Mouse (Mus musculus): ENCODE measurements at regions not wholly inside any gene's neighbourhood (a gene's known extent, or its start where the extent isn't known, plus 50 kb on each side); places are given as distances from the start of the nearest gene placed in this dataset.

DNA sequence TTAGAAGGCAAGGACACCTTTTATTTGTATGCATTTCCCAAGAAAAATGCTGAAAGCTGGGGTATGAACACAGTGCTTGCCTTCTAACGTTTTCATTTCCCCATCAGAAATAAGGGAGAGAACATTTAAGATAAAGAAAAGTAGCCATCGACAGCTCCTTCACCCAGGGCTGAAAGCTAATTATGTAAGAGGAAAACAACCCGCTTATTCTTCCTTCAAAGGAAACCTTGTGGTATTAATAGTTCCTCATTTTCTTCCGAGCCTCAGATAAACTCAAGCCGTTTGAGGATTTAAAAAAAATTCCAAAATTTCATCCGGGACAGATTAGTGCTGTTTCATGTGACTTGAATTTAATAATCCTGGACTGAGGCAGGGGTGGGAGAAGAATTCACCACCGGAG, 512.2 kb upstream of the Gm10131 start:
- DNase-seq = no peak

DNA sequence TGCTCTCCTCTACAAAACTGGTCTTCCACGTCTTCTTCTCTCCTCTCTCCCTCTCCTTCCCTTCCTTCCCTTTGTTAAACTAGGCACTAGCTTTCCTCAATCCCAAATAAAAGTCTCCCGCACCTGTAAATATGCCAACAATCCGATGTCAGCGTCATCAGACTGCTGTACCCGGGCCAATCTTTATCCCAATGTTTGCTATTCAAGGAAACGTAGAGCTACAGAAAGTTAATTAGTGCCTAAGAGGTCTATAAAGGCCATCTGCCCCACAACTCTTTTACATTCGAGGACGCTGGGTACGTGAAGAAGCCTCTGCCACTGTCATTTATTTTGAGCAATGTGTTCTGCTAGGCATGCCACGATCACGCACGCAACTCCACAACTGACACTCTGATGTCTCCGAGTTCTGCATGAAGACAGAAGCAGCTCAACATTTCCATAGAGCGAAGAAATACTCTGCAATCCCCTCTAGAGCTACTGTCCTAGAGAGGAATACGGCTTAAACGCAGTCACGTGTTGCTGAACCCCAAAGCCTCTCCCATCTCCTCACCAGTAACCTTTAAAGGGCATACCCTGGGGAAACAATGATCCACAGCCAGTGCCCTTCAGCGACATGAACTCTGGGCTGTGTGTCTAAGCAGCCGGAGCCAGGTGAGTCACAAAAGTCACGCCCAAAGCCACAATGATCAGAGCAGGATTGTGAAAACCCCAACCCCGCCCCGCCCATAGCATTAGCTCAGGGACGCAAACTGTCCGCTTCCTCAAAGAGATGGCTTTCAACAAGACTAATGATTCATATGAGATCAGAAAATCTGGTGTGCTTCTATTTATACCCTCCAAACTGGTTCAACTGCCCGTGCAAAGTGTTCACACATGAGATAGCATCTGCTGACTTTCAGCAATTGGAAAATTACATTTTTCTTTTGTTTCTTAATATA, 510.9 kb upstream of the Gm10131 start:
- DNase-seq = peak; percentile 30

DNA sequence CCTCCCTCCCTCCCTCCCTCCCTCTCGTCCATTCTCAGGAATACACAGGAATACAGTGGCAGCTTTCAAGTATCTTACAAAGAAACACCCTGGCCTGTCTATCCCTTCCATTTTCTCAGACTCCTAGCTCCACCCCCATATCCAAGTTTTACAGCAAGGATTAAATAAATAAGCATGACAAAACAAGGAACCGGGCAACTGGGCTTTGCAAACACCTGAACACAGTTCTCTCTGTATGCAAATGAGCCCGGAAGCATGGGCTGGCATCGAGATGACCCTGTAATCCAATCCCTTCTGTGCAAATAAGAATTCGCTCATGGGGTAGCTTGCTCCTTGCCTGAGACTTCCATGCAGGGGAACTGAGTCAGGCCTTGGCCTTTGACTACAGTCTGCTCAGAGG, 506.5 kb upstream of the Gm10131 start:
- DNase-seq = no peak

DNA sequence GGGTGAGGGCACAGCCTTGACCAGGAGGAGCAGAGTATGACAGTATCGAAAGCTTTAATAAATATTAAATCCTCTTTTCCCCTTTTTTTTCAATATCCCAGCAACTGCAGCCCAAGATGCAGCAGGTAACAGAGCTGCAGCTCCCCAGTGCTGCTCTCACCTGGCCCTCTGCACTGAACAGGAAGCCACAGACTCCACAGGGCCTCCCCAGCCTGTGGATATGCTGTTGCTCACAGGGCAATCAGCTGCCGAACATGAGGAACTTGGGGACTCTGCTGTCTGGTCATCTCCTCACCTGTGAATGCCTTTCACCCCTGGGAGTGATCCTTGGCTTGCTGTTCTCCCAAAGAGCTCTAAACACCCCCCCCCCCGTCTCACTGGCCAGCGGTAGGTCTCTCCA, 503.4 kb upstream of the Gm10131 start:
- DNase-seq = peak; percentile 68

DNA sequence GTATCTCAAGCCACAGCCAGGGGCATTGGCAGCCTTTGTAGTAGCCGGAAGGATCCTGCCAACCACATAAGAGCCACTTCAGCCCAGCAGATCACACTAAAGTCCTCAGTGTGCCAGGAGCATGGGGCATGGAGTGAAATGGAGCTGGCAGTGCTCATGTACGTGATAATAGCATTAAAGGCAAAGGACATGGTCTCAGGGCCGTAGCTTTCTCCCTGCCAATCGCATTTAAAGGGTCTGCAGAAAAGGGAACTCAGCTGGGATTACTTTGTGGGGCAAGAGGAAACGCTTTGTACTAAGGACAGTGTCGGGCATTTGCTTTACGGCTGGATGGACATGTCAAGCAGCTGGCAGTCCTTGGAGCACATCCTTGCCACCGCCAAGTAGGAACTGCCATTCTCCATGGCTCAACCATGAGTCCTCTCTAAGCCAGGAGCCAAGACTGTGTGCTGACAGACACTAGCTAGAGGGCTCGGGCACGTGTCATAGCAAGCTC, 502.5 kb upstream of the Gm10131 start:
- peak; percentile 25 for DNase-seq

DNA sequence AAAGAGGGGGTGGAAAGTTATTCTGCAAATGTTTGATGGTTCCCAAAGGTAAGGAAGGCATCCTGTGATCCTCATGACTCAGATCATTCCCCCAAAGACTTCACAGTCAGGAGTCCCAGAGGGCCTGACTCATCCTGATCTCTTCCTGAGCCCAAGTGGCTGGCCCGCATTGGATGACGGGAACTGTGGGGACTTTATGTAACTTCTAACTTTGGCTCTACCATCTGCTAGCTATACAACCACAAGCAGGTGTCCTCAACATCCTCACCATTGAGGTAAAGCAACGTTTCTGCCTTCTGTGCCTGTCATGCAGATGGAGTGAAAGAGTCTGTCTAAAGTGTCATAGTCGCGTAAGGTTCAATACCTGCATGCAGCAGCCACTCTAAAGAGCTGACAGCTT, 501.6 kb upstream of the Gm10131 start:
- peak; percentile 57 for DNase-seq

DNA sequence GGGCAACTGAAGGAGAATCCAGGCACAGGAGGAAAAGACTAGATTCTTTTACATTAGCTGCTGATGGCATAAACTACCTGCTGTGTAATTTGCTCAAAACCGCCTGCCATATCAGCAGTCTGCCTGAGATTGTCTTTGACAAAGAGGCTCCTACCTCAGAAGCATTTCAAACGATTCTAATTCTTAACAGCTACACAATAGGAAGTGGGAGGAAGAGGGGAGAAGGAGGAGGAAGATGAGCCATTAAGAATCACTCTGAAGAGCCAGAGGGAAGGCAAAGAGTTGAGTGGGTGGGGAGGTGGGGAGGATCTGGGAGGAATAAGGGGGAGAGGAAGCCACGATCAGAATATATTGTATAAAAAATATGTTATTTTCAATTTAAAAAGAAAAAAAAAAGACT, 500.9 kb upstream of the Gm10131 start:
- no peak for DNase-seq

DNA sequence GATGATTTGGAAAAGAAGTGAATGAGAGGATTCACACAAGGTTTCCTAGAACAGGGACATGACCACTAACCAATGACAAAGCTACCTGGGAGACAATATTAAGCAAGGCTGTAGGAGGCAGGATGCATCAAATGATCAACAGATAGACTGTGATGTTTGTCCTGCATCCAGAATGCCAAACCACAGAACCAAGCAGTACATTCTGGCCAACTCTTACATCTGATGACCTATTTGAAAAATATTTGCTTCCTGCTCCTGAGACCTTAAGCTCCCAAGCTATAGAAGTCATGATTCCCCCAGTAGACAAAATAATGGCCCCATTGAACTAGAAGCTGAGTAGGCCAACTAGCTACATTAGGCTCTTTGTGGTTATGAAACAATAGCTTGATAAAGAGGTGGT, 498.6 kb upstream of the Gm10131 start:
- no peak for DNase-seq

DNA sequence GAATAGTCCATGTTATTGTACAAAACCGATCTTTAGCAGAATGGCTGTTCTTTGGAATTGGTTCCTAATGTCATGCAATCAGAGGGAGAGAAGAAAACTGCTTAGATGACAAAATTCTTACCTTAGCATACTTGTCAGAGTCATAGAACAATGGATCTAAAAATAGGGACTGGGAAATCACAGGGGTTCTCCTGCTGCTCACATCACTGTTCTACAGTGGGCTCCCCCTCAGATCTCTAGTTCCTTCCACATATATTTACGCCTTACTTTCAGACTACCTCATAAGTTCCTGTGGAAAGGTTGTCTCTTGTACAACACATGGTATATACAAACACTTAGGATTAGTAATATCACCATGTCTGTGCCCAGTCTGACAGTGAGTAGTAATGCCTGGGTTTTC, 495.9 kb upstream of the Gm10131 start:
- DNase-seq = no peak

DNA sequence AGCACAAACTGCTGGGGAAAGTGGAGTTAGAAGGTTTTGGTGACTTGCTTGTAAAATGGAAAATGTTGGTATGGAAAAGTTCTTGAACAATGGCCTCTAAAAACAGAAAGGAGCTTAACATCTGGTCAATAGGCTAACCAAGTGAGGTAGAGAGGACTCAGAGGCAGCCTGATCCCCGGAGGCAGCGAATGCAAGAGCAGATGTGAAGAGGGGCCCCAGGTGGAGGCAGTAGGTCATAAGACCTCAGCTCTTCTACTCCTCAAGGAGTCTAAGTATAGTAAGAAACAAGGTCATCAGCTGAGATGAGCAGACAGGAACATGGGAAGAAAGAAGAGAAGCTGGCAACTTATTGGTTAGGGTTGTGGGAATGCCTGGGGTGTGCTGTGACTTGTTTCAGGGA, 493.5 kb upstream of the Gm10131 start:
- peak; percentile 63 for DNase-seq

DNA sequence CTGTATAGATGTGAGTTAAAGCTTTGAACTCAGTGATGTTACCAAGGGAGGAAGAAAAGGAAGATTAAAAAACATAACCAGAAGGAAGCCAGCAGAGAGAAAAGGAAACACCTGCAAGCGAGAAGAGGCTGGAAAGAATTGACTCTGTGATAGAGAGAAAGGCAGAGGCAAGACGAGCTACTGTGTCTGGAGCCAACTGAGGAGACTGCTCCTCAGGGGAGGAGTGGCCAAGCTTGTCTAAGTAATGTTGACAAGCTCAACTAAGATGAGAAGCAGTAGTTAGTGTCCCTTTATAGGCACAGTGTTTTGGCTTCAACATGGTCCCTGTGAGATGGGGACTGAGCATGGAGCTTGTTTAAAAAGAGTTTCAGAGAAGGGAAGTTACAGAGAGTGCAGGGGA, 493.0 kb upstream of the Gm10131 start:
- DNase-seq = peak; percentile 55

DNA sequence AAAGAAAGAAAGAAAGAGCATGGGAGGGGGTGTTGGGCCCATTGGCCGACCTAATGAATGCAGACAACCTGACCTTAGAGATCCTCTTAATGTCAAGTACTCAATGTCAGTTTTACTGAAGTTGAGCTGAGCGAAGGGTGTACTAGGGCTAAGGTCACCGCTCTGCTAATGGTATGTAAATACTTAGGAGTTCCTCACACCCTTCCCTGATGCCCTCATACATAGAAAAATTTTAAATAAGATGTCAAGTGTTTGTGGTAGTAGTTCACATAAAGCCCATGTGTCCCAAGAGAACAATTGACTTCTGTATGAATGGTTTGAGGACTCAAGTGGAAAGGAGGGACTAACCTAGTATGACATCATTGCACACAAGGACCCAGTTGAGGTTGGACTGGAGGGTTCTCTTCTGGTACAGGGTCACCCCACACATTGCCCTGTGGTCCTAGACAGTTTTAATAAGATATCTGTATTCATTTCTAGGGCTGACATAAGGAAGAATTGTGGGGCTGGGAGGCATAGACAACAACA, 490.0 kb upstream of the Gm10131 start:
- DNase-seq = no peak

DNA sequence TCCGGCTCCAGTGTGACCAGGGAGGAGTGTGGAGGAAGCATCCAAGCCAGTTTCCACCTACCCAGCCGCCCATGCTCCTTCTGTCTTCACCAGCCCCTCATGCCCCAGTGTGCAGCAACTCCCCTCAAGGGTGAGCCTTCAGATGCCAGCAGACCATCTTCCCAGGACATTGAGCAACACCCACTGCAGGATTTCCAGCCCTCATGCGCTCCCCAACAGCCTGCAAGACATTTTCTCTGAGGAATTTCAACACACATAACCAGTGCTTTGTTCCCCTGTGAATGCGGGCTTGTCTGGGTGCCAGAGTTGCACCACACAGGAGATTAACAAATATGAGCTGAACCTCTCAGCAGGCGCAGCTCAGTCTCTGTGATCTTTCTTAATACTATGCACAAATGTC, 489.3 kb upstream of the Gm10131 start:
- DNase-seq = no peak

DNA sequence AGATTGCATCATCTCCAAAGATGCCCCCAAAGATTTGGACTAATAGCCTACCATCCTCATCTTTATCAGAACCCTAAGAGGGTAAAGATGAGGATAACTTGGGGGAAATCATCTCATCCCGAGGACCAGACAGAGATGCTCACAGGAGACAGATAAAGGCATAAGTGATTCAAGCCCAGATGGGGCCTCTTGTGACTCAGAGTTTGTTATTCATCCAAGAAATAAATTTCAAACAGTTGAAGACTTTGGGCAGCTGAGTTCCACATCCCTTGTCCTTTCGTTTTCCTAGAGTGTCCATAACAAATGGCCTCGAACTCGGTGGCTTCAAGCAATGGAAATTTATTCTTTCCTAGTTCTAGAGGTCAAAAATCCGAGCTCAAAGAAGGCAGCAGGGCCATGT, 485.1 kb upstream of the Gm10131 start:
- no peak for DNase-seq

DNA sequence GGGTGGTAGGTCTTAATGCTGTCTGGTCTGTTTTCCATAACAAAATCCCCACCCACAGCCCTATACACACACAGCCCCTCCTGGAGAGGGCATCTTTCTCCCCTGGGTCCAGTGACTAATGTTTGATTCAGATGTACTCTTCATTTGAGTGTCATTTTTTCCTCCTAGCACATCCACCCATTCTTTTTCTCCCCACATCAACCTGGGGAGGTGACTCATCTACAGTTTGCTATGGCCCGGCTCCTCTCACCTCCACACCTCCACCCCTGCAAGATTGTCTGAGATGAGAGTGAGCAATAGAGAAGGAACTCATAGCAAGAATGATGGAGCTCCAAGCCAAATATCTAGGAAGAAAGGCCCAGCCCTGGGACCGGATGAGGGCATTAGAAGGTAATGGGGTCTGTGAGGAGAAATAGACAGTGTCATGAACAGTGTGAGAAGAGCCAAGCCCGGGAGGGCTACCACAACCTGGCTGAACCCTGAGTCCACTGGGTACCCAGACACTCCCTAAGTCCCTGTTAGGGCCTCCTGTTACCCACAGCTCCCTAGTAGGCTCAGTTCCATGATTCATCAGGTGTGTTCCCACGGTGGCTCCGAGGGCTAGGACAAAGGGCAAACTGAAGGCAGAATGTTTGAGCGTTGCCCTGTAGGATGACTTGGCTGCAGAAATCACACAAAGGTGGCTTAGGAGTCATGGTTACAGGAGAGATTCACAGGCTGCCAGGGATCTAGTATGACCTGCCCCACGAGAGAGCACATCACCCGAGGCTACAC, 479.6 kb upstream of the Gm10131 start:
- no peak for DNase-seq

DNA sequence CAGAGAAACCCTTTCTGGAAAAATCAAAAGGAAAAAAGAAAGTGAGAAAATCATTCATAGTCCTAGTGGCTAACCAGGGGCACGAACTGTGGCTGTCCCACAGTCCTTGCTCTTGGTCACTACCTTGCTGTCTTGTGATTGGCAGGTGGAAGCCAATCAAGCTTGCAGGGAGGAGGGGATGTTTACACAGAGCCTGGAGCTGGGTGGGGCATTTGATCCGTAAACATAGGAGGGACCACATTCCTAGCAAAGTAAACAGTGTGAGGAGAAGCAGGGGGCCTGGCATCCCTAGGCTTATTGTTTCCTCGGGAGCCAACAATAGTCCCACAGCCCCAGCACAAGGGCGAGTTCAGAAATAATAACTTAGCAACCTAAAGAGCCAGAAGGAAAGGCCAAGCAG, 466.5 kb upstream of the Gm10131 start:
- DNase-seq = no peak

DNA sequence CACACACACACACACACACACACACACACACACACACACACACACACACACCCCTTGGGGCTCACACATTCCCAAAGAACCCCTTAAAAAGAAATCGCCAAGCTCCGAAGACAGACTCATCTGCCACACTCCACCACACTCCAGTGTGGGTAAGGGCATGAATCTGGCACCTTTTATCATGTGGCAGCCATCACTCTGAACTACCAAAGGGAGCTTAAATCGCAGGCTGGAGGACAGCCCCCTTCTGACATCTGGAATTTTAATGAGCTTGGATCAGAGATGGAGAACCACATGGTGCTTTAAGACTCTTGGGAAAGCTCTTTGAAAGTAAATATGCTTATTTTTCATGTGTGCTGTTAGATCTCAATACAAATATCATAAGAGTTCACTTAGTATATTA, 462.5 kb upstream of the Gm10131 start:
- DNase-seq = no peak

DNA sequence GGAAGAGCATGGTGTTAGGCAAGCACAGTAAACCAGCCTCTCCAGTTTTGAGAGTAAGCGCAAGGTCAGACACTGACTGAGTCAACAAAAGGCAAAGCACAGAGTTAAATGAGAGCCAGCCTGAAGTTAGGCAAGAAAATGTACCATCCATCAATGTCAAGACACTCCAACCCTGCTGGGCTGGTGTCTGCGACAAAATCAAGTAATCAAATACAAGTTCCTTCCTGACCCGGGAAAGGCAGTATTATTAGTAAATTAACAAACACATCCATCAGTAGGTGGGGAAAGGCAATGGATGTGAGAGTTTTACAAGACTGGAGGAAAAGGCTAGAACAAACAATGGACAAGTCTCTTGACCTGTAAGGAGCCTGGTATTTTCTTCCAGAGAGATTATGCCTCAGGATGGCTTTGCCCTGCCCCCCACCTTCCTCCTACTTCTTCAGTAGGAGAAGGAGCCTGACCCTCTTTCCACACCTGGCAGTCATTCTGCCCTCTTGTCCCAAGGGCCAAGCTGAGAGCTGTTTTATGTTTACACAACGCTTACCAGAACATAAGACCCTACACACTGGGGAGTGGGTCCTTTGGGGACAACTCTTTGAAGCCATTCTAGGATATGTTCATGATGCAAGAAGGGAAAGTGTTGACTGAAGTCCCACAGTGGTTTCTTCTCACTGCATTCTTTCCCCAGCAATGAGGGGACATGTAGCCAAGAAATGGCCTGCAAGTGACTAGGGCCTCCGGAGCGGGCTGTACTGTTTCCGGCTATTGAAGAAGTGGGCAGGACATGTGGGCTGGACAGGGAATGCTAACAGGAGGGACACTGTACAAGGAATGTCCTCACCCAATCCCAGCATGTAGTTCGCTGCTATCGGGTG, 461.7 kb upstream of the Gm10131 start:
- no peak for DNase-seq

DNA sequence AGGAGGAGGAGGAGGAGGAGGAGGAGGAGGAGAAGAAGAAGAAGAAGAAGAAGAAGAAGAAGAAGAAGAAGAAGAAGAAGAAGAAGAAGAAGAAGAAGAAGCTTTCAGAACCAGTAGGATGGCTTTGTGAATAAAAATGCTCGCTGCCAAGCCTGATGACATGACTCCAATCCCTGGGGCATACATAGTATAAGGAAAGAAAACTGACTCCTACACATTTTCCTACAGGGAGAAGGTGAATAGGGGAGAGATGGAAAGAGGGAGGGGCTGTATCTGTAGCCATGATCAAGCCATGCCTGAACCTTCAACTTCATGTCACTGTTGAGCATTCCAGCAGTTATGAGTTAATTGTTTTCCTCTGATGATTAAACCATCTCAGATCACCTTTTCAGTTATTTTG, 460.2 kb upstream of the Gm10131 start:
- no peak for DNase-seq

DNA sequence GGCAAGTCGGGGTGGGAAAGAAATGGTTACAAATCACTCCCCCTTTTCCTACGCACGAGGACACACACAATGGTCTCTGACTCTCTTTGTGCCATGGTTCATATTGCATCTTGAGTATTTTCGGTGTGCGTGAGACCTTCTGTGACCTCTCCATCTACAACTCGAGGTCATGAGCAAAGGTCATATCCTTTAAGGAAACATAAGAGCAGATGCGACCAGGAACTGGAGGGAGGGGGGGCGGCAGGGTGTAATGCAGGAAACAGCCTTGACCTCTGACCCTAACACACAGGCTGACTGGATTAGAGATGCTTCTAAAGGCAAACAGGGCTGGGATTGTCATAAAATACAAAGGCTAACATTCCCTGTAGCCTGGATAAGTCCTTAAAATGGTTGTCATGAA, 450.7 kb upstream of the Gm10131 start:
- DNase-seq = no peak

DNA sequence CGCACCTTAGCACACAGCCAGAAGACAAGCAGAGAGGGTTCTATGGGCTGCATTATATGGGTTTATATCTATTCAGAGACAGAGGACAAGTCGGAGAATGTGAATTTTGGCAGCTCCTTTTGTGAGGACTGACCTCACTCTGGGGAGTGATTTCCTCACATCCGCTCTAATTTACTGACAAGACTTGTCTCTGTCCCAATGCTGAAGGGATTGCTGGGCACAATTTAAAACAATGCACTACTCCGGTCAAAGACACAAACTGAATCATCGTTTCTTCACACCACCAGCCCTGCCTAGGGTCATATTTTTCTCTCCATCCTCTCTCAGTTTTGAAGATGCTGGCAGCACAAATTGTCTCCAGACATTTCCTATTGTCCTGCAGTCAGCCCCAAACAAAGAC, 438.2 kb upstream of the Gm10131 start:
- no peak for DNase-seq

DNA sequence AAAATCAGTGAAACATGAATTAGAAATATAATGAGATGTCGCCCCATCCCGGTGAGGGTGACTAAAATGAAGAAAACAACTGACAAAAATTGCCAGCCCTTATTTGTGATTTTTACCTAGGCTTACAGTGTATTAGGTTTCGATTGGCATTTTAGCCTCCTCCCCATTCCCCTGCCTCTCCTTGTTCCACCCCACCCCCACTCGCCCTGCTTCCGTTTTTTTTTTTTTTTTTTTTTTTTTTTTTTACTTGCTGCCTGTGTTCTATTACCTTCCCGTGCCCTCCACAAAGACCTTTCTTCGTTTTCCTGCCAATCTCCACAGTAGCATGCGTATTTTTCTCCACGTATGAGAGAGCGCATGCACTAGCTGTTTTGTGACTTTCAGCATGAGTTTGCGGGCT, 435.3 kb upstream of the Gm10131 start:
- peak; percentile 58 for DNase-seq

Data from thymus, postnatal 4 days (tissue).